Mouse (Mus musculus): ENCODE data around the gene Trib2.

DNA sequence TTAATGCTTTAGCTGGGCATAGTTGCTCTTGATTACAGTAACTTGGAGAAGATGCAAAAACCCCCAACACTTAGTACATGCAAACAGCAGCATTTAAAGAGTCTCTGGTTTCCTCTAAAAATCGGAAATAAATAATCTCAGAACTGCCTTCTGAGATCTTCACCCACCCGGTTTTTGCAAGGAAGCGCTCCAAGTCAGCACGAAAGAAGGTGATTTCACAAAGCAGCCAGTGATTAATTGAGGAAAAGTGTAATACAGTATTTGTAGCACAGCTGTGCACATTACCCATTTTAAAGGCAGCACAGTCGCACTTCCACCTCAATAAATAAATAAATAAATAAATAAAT, 2.9 kb downstream of the Trib2 start:
- TF ChIP-seq CTCF (IDR thresholded peaks at IDR 0.05) (no peak), EP300 (IDR thresholded peaks at IDR 0.05; ENCODE audit: insufficient read depth, low read depth, low read length) (no peak), POLR2A (IDR thresholded peaks at IDR 0.05; ENCODE audit: insufficient read depth, low read depth, low read length) (no peak)

All from heart, adult 2 months (tissue).